ENCODE assay signal across 11 mouse cellular contexts in genomic region chr6:116128710-116129109, GRCm38 (mm10).
A peak's percentile ranks its signal among the peaks of the same experiment; 100 is the strongest.
DNase-seq lines count a peak whose midpoint lies in the region; ATAC-seq and TF ChIP-seq lines count a peak whose summit lies in the region.
"Had no signal": no experiment of that assay in that cellular context is flagged by ENCODE, and none has a peak within 500 bp of the region (broad histone marks: within the 10 kb centered on the region; RNA-seq: fewer than 3 reads in every experiment).

No protein-coding gene starts in this region.

- no peak for TF ChIP-seq POLR2A in cerebellum, adult 2 months (IDR thresholded peaks at IDR 0.05; ENCODE audit: borderline replicate concordance, insufficient read depth, low read length)

- intact Hi-C loops in left cerebral cortex, adult 2 months (cut with DNase I) = loop anchor here (1.0 to 5.0 kb wide), 2 partner anchors 118 to 226 kb away; no protein-coding TSS in a partner anchor
- intact Hi-C loops in left cerebral cortex, postnatal 14 days (cut with DNase I) = loop anchor here (2.0 to 5.0 kb wide), 3 partner anchors 101 to 226 kb away; no protein-coding TSS in a partner anchor
- intact Hi-C loops in left cerebral cortex, postnatal 36 days (cut with DNase I) = loop anchor here (2.0 to 5.0 kb wide), 2 partner anchors 118 to 226 kb away; no protein-coding TSS in a partner anchor

- TF ChIP-seq CTCF in cerebellum, adult 2 months (IDR thresholded peaks at IDR 0.05; ENCODE audit: borderline replicate concordance, insufficient read depth, low read depth, low read length) = no peak
- TF ChIP-seq CTCF in left cerebral cortex, adult 2 months (IDR thresholded peaks at IDR 0.05) = peak; percentile 90
- TF ChIP-seq CTCF in liver, postnatal 0 days (IDR thresholded peaks at IDR 0.05; ENCODE audit: low read depth) = peak; percentile 84

- WGBS in cerebellum, adult 2 months = 10% methylated on average over 1 of the region's 1 CpGs
- WGBS in liver, postnatal 0 days (ENCODE audit: insufficient replicate concordance) = 16% methylated on average over 1 of the region's 1 CpGs

- no peak overlapping the region for H3K9ac ChIP-seq in liver, postnatal 0 days (replicated peaks)
- H3K9ac ChIP-seq: heart, embryonic 15.5 days; stomach, embryonic 15.5 days had no signal

- TF ChIP-seq EP300 in liver, postnatal 0 days (IDR thresholded peaks at IDR 0.05; ENCODE audit: low read depth) = no peak

- H3K27ac ChIP-seq in cerebellum, adult 2 months (ENCODE audit: insufficient read depth, low read length) = no peak overlapping the region
- no peak overlapping the region for H3K27ac ChIP-seq in left cerebral cortex, adult 2 months
- H3K27ac ChIP-seq in liver, postnatal 0 days (ENCODE audit: low read depth) = no peak overlapping the region
- H3K27ac ChIP-seq: heart, embryonic 15.5 days; stomach, embryonic 15.5 days had no signal

- H3K4me2 ChIP-seq in liver, postnatal 0 days (ENCODE audit: low read depth, low read length) = no peak overlapping the region
- H3K4me2 ChIP-seq: heart, embryonic 15.5 days; stomach, embryonic 15.5 days had no signal

- H3K27me3 ChIP-seq in cerebellum, adult 2 months (ENCODE audit: control insufficient read depth, insufficient read depth, low read length) = no peaks in the 10 kb centered on the region
- H3K27me3 ChIP-seq in liver, postnatal 0 days (ENCODE audit: insufficient read depth, low read length) = no peaks in the 10 kb centered on the region
- H3K27me3 ChIP-seq: heart, embryonic 15.5 days; stomach, embryonic 15.5 days had no signal

- H3K4me3 ChIP-seq in cerebellum, adult 2 months (replicated peaks; ENCODE audit: insufficient read depth, low read depth, low read length) = no peak overlapping the region
- no peak overlapping the region for H3K4me3 ChIP-seq in left cerebral cortex, adult 2 months
- no peak overlapping the region for H3K4me3 ChIP-seq in liver, postnatal 0 days (ENCODE audit: low read depth, low read length)
- H3K4me3 ChIP-seq: heart, embryonic 15.5 days; stomach, embryonic 15.5 days had no signal

- H3K36me3 ChIP-seq in liver, postnatal 0 days (replicated peaks; ENCODE audit: insufficient read depth, low read length) = peaks cover 2% of the 10 kb centered on the region; the same call in 1 of the 2 replicates
- H3K36me3 ChIP-seq: stomach, embryonic 15.5 days had no signal

- H3K9me3 ChIP-seq in liver, postnatal 0 days (ENCODE audit: low read length) = no peaks in the 10 kb centered on the region
- H3K9me3 ChIP-seq: G1E; heart, embryonic 15.5 days; stomach, embryonic 15.5 days had no signal

- DNase-seq in cerebellum, adult 2 months = peak; percentile 36 to 56
- no peak for DNase-seq in left cerebral cortex, adult 2 months (ENCODE audit: extremely low spot score in 1 of 2, low spot score in 2 of 2)
- DNase-seq in left cerebral cortex, postnatal 14 days (ENCODE audit: low spot score in 2 of 2) = no peak
- DNase-seq in brain, adult 2 months (ENCODE audit: low read depth, low spot score) = peak; percentile 75
- DNase-seq in liver, postnatal 0 days = peak; percentile 21
- DNase-seq in left cerebral cortex, postnatal 36 days (ENCODE audit: low spot score in 2 of 2) = no peak
- DNase-seq in urinary bladder, adult 2 months (ENCODE audit: low spot score) = no peak

- no peak for ATAC-seq in cerebellum, adult (ENCODE audit: insufficient number of reproducible peaks, low FRiP score, low TSS enrichment)
- no peak for ATAC-seq in liver, postnatal 0 days

- H3K4me1 ChIP-seq in cerebellum, adult 2 months (ENCODE audit: control insufficient read depth, insufficient read depth, low read length) = no peaks in the 10 kb centered on the region
- H3K4me1 ChIP-seq in liver, postnatal 0 days (ENCODE audit: insufficient read depth) = peaks cover 5% of the 10 kb centered on the region; the same call in 1 of the 2 replicates
- H3K4me1 ChIP-seq: stomach, embryonic 15.5 days had no signal

Comparison
In these comparisons a context has a peak if more than half of its experiments do, and no peak if none do; other contexts are left out.
1. DNase-seq: peak in cerebellum, adult 2 months (2 of 2), brain, adult 2 months (single experiment) and liver, postnatal 0 days (single experiment); none in left cerebral cortex, adult 2 months (0 of 2), left cerebral cortex, postnatal 14 days (0 of 2), left cerebral cortex, postnatal 36 days (0 of 2) and urinary bladder, adult 2 months (single experiment).